Mouse (Mus musculus): ENCODE results near the gene Crim1. TPM values are rescaled to one million over a fixed set of nuclear protein-coding genes. Genes with fewer than 3 reads are reported as not detected.
A peak's percentile ranks its signal among the peaks of the same experiment; 100 is the strongest.

Gene Crim1
- polyA plus RNA-seq, 1 experiment, result 55.2 TPM

- H3K27ac ChIP-seq (ENCODE audit: insufficient read depth, low read length), result peak overlapping the region; percentile 55
- TF ChIP-seq CTCF (IDR thresholded peaks at IDR 0.05; ENCODE audit: borderline replicate concordance, insufficient read depth, low read length) (no peak), POLR2A (IDR thresholded peaks at IDR 0.05; ENCODE audit: low read depth, low read length) (no peak)
- peaks cover 27% of the 10 kb centered on the region for H3K4me1 ChIP-seq (ENCODE audit: control insufficient read depth, insufficient read depth, low read length)
- H3K4me3 ChIP-seq (ENCODE audit: insufficient read depth, low read length), result no peak overlapping the region
Measured at GRCm38 (mm10) chr17:78206421-78206820, 6.4 kb downstream of the Crim1 start.

DNA sequence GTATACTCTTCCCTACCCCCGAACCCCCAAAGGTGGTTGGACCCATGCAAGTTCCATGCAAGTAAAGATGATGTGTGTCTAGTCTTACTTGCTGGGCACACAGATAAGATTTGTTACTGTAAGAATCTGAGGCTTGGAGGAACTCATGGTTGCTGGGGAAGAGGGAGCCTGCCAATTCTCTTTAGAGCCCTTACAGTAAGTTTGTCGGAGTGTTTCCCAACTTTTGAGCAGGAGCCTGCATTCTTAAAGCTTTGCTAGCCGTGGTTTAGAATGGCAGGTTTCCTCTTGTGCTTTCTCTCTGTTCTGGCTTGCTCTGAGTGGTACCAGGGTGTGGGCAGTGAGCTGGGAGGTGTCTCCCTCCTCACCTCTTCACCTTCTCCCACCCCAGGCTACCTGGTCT lies 7.2 kb downstream of the Crim1 start:
- no peak overlapping the region for H3K4me3 ChIP-seq (ENCODE audit: insufficient read depth, low read length)
- H3K4me1 ChIP-seq (ENCODE audit: control insufficient read depth, insufficient read depth, low read length), result peaks cover 30% of the 10 kb centered on the region
- no peak for TF ChIP-seq POLR2A (IDR thresholded peaks at IDR 0.05; ENCODE audit: low read depth, low read length)
- TF ChIP-seq CTCF (IDR thresholded peaks at IDR 0.05; ENCODE audit: borderline replicate concordance, insufficient read depth, low read length), result no peak
- H3K27ac ChIP-seq (ENCODE audit: insufficient read depth, low read length), result peak overlapping the region; percentile 55

DNA sequence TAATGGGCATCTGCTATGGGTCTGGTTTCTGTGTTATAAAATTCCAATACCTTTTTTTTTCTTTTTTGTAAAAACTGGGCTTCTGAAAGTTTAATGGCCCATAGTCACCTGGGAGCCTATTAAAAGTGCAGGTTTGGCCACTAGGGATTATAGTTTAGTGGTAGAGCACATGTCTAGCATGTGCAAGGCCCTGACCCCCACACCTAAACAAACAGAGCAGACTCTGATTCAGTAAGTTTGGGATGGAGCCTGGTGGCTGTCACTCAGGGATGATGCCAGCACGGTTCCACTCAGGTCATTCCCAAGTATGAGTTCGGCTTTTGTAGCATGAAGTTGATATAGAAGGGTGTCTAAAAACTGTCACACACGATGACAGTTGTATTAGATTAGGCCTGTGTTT lies 8.8 kb downstream of the Crim1 start:
- no peak overlapping the region for H3K4me3 ChIP-seq (ENCODE audit: insufficient read depth, low read length)
- no peak overlapping the region for H3K27ac ChIP-seq (ENCODE audit: insufficient read depth, low read length)
- H3K4me1 ChIP-seq (ENCODE audit: control insufficient read depth, insufficient read depth, low read length), result peaks cover 37% of the 10 kb centered on the region
- TF ChIP-seq POLR2A (IDR thresholded peaks at IDR 0.05; ENCODE audit: low read depth, low read length) (no peak), CTCF (IDR thresholded peaks at IDR 0.05; ENCODE audit: borderline replicate concordance, insufficient read depth, low read length) (no peak)

DNA sequence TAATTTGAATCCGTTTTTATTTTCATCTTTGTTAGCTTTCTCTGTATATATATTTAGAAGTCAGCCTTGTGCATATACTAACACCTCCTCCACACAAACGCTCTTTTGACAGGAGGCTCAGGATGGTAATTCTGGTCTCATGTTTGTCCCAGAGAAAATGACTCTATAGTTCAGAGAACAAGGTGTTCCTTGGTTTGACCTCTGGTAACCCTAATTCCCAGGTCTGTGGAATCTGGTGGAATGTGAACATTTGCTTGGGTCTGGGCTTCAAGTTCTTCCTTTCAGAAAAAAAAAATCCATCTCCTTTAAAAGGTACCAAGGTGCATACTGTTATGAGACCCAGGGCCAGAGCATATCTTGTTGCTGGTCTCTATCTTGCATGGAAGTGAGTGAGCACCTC lies 9.6 kb downstream of the Crim1 start:
- Histone ChIP-seq H3K4me1 (ENCODE audit: control insufficient read depth, insufficient read depth, low read length) (peaks cover 34% of the 10 kb centered on the region), H3K4me3 (ENCODE audit: insufficient read depth, low read length) (no peak overlapping the region), H3K27ac (ENCODE audit: insufficient read depth, low read length) (no peak overlapping the region)
- no peak for TF ChIP-seq POLR2A (IDR thresholded peaks at IDR 0.05; ENCODE audit: low read depth, low read length)
- no peak for TF ChIP-seq CTCF (IDR thresholded peaks at IDR 0.05; ENCODE audit: borderline replicate concordance, insufficient read depth, low read length)

- Histone ChIP-seq H3K4me1 (ENCODE audit: control insufficient read depth, insufficient read depth, low read length) (peaks cover 25% of the 10 kb centered on the region; the same call in 1 of the 2 replicates), H3K4me3 (ENCODE audit: insufficient read depth, low read length) (no peak overlapping the region), H3K27ac (ENCODE audit: insufficient read depth, low read length) (no peak overlapping the region)
- TF ChIP-seq POLR2A (IDR thresholded peaks at IDR 0.05; ENCODE audit: low read depth, low read length), result no peak
- TF ChIP-seq CTCF (IDR thresholded peaks at IDR 0.05; ENCODE audit: borderline replicate concordance, insufficient read depth, low read length), result no peak
Measured at GRCm38 (mm10) chr17:78211881-78212280, 11.8 kb downstream of the Crim1 start.

DNA sequence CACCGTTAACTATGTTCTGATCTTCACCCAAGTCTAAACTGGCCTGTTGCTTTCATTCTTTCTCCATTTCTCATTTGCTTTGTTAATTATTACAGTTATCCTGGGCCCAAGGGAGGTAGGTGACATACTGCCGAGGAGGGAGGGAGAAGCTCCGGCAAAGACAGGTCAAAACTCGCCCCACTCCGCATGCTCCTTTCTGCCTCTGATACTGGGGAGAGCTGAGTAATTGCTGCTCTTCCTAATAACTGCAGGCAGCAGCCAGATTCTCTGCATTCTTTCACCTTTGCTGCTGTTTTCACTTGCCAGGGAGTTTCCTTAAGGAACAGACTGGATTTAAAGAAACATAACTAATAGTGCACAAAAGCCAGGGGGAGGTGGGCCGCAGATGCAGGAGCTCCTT lies 13.1 kb downstream of the Crim1 start:
- H3K4me1 ChIP-seq (ENCODE audit: control insufficient read depth, insufficient read depth, low read length), result peaks cover 23% of the 10 kb centered on the region
- no peak overlapping the region for H3K4me3 ChIP-seq (ENCODE audit: insufficient read depth, low read length)
- TF ChIP-seq CTCF (IDR thresholded peaks at IDR 0.05; ENCODE audit: borderline replicate concordance, insufficient read depth, low read length) (no peak), POLR2A (IDR thresholded peaks at IDR 0.05; ENCODE audit: low read depth, low read length) (no peak)
- peak overlapping the region; percentile 32 for H3K27ac ChIP-seq (ENCODE audit: insufficient read depth, low read length)

GRCm38 (mm10) chr17:78216526-78216925 lies 16.5 kb downstream of the Crim1 start:
- no peak for TF ChIP-seq POLR2A (IDR thresholded peaks at IDR 0.05; ENCODE audit: low read depth, low read length)
- TF ChIP-seq CTCF (IDR thresholded peaks at IDR 0.05; ENCODE audit: borderline replicate concordance, insufficient read depth, low read length), result no peak
- no peak overlapping the region for H3K27ac ChIP-seq (ENCODE audit: insufficient read depth, low read length)
- H3K4me1 ChIP-seq (ENCODE audit: control insufficient read depth, insufficient read depth, low read length), result peaks cover 34% of the 10 kb centered on the region
- H3K4me3 ChIP-seq (ENCODE audit: insufficient read depth, low read length), result no peak overlapping the region

- no peak overlapping the region for H3K27ac ChIP-seq (ENCODE audit: insufficient read depth, low read length)
- TF ChIP-seq CTCF (IDR thresholded peaks at IDR 0.05; ENCODE audit: borderline replicate concordance, insufficient read depth, low read length) (no peak), POLR2A (IDR thresholded peaks at IDR 0.05; ENCODE audit: low read depth, low read length) (no peak)
- peaks cover 31% of the 10 kb centered on the region for H3K4me1 ChIP-seq (ENCODE audit: control insufficient read depth, insufficient read depth, low read length)
- no peak overlapping the region for H3K4me3 ChIP-seq (ENCODE audit: insufficient read depth, low read length)
Measured at GRCm38 (mm10) chr17:78217406-78217805, 17.4 kb downstream of the Crim1 start.

- H3K27ac ChIP-seq (ENCODE audit: insufficient read depth, low read length), result peak overlapping the region; percentile 58
- TF ChIP-seq CTCF (IDR thresholded peaks at IDR 0.05; ENCODE audit: borderline replicate concordance, insufficient read depth, low read length) (no peak), POLR2A (IDR thresholded peaks at IDR 0.05; ENCODE audit: low read depth, low read length) (no peak)
- H3K4me1 ChIP-seq (ENCODE audit: control insufficient read depth, insufficient read depth, low read length), result peaks cover 26% of the 10 kb centered on the region
- H3K4me3 ChIP-seq (ENCODE audit: insufficient read depth, low read length), result no peak overlapping the region
Measured at GRCm38 (mm10) chr17:78218506-78219232, 18.6 kb downstream of the Crim1 start.

GRCm38 (mm10) chr17:78221007-78221642 lies 21.1 kb downstream of the Crim1 start:
- Histone ChIP-seq H3K27ac (ENCODE audit: insufficient read depth, low read length) (no peak overlapping the region), H3K4me3 (ENCODE audit: insufficient read depth, low read length) (no peak overlapping the region), H3K4me1 (ENCODE audit: control insufficient read depth, insufficient read depth, low read length) (peaks cover 34% of the 10 kb centered on the region)
- no peak for TF ChIP-seq POLR2A (IDR thresholded peaks at IDR 0.05; ENCODE audit: low read depth, low read length)
- no peak for TF ChIP-seq CTCF (IDR thresholded peaks at IDR 0.05; ENCODE audit: borderline replicate concordance, insufficient read depth, low read length)

Measured in embryonic fibroblast, embryonic 13.5 days (primary cell).